Mouse (Mus musculus): ENCODE data around the gene Farsb. TPM values are rescaled to one million over a fixed set of nuclear protein-coding genes. Genes with fewer than 3 reads are reported as not detected.

Gene Farsb
- total RNA-seq, 2 experiments from 2014 or later = 61.0 to 61.9 TPM

- no peak for DNase-seq (ENCODE audit: extremely low spot score in 1 of 2, low spot score in 2 of 2)
- no peak overlapping the region for H3K4me3 ChIP-seq
- no peak overlapping the region for H3K27ac ChIP-seq
- TF ChIP-seq CTCF (IDR thresholded peaks at IDR 0.05) = no peak
- intact Hi-C loops (cut with DNase I) = no loop called here
Measured at GRCm38 (mm10) chr1:78412668-78413067, 76.0 kb downstream of the Farsb start.

DNA sequence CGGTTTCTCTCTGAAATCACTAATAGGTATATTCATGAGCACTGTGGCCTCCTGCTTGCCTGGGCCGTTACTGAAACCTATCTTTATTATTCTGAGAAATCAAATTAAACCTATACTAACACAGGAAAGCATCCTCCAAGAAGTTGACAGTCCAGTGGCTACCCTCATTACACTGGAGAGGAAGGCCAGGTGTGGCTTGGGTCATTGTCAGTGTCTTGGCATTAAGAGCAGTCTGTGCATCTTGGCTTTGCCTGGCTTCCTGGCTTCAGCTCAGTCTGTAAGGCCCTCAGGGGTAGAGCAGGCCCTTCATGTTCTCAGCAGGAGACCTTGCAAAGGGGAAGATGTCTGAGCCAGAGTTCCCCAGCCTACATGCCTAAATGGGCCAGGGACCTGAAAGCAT is 79.3 kb downstream of the Farsb start:
- no peak overlapping the region for H3K27ac ChIP-seq
- intact Hi-C loops (cut with DNase I) = no loop called here

DNA sequence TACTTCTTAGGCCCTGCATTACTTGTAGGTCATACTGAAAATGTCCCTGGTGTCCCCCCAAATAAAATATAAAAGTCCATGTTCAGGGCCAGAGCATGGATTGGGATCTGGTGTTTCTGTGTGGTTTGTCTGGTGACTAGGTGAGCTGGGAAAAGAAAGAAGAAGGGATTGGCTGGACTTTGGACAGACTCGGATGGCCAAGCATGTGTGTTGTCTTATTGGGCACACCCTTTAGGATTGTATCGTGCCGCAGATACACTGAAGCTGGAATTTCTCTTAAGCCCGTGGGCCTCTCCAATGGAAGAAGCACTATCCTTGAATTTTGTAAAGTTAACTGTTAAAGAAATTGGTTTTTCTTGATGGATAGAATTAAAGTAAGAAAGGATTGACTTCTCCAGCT is 87.3 kb downstream of the Farsb start:
- no peak overlapping the region for H3K4me3 ChIP-seq
- no peak for DNase-seq (ENCODE audit: extremely low spot score in 1 of 2, low spot score in 2 of 2)
- no peak for TF ChIP-seq CTCF (IDR thresholded peaks at IDR 0.05)
- intact Hi-C loops (cut with DNase I) = no loop called here
- H3K27ac ChIP-seq = no peak overlapping the region

More for the DNA sequence above, 79.3 kb downstream of the Farsb start:
- TF ChIP-seq CTCF (IDR thresholded peaks at IDR 0.05) = no peak
- no peak for DNase-seq (ENCODE audit: extremely low spot score in 1 of 2, low spot score in 2 of 2)
- no peak overlapping the region for H3K4me3 ChIP-seq

DNA sequence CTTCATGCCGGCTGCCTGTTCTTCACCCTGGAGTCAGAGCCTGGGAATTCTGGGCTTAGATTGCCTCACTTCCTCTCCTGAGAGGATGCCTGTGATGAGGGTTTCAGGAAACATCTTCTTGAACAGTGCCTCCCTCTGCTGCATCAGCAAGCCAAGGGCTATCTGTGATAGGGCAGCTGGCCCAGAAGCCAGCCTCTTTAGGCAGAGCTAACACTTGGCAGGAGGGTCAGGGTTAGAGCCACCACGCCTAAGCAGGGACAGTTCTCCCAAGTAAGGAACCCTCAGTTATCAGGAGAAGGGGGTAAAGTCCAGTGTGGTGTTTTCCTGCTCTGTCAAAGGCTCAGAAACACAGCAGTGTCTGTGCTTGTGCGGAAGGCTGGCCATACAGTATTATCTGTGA is 88.9 kb downstream of the Farsb start:
- no peak for TF ChIP-seq CTCF (IDR thresholded peaks at IDR 0.05)
- intact Hi-C loops (cut with DNase I) = no loop called here
- no peak overlapping the region for H3K4me3 ChIP-seq
- no peak overlapping the region for H3K27ac ChIP-seq
- DNase-seq (ENCODE audit: extremely low spot score in 1 of 2, low spot score in 2 of 2) = no peak

GRCm38 (mm10) chr1:78396320-78396913 is 92.3 kb downstream of the Farsb start:
- TF ChIP-seq CTCF (IDR thresholded peaks at IDR 0.05) = no peak
- intact Hi-C loops (cut with DNase I) = no loop called here
- no peak overlapping the region for H3K27ac ChIP-seq

GRCm38 (mm10) chr1:78395737-78396136 is 93.0 kb downstream of the Farsb start:
- Histone ChIP-seq H3K4me3 (no peak overlapping the region), H3K27ac (no peak overlapping the region)
- no peak for DNase-seq (ENCODE audit: extremely low spot score in 1 of 2, low spot score in 2 of 2)
- intact Hi-C loops (cut with DNase I) = no loop called here
- TF ChIP-seq CTCF (IDR thresholded peaks at IDR 0.05) = no peak

More at GRCm38 (mm10) chr1:78396320-78396913, 92.3 kb downstream of the Farsb start:
- H3K4me3 ChIP-seq = no peak overlapping the region
- DNase-seq (ENCODE audit: extremely low spot score in 1 of 2, low spot score in 2 of 2) = no peak

- intact Hi-C loops (cut with DNase I) = no loop called here
- Histone ChIP-seq H3K27ac (no peak overlapping the region), H3K4me3 (no peak overlapping the region)
- TF ChIP-seq CTCF (IDR thresholded peaks at IDR 0.05) = no peak
- no peak for DNase-seq (ENCODE audit: extremely low spot score in 1 of 2, low spot score in 2 of 2)
Measured at GRCm38 (mm10) chr1:78395191-78395735, 93.4 kb downstream of the Farsb start.

GRCm38 (mm10) chr1:78388848-78389247 is 99.8 kb downstream of the Farsb start:
- intact Hi-C loops (cut with DNase I) = no loop called here
- H3K4me3 ChIP-seq = no peak overlapping the region
- TF ChIP-seq CTCF (IDR thresholded peaks at IDR 0.05) = no peak
- H3K27ac ChIP-seq = no peak overlapping the region
- DNase-seq (ENCODE audit: extremely low spot score in 1 of 2, low spot score in 2 of 2) = no peak

GRCm38 (mm10) chr1:78387854-78388253 is 100.8 kb downstream of the Farsb start:
- intact Hi-C loops (cut with DNase I) = no loop called here
- H3K4me3 ChIP-seq = no peak overlapping the region
- TF ChIP-seq CTCF (IDR thresholded peaks at IDR 0.05) = no peak
- no peak overlapping the region for H3K27ac ChIP-seq
- DNase-seq (ENCODE audit: extremely low spot score in 1 of 2, low spot score in 2 of 2) = no peak

- Histone ChIP-seq H3K27ac (no peak overlapping the region), H3K4me3 (no peak overlapping the region)
- DNase-seq (ENCODE audit: extremely low spot score in 1 of 2, low spot score in 2 of 2) = no peak
- TF ChIP-seq CTCF (IDR thresholded peaks at IDR 0.05) = no peak
- intact Hi-C loops (cut with DNase I) = no loop called here
Measured at GRCm38 (mm10) chr1:78380950-78381349, 107.7 kb downstream of the Farsb start.

GRCm38 (mm10) chr1:78375058-78375457 is 113.6 kb downstream of the Farsb start:
- intact Hi-C loops (cut with DNase I) = no loop called here
- H3K4me3 ChIP-seq = no peak overlapping the region
- no peak for DNase-seq (ENCODE audit: extremely low spot score in 1 of 2, low spot score in 2 of 2)
- no peak overlapping the region for H3K27ac ChIP-seq
- no peak for TF ChIP-seq CTCF (IDR thresholded peaks at IDR 0.05)

DNA sequence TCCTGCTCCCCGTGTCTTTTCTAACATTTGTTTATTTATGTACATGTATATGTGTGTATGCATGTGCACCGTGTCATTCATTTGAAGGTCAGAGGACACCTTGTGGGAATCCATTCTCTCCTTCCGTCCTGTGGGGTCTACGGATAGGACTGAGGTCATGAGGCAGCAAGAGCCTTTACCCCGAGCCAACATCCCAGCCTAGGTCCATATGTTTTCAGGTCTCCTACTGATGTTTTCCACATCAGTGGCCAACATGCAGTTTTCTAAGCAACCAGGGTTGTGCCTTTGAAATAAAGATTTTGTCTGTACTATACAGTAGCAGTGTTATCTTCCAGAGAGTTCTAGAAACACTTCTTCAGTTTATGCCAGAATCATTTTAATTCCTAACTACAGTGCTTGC is 114.9 kb downstream of the Farsb start:
- intact Hi-C loops (cut with DNase I) = loop anchor here (5.0 kb wide), 1 partner anchor 62 kb away; the partner anchor contains the start of gene Sgpp2
- Histone ChIP-seq H3K27ac (no peak overlapping the region), H3K4me3 (no peak overlapping the region)
- DNase-seq (ENCODE audit: extremely low spot score in 1 of 2, low spot score in 2 of 2) = no peak
- TF ChIP-seq CTCF (IDR thresholded peaks at IDR 0.05) = no peak

- intact Hi-C loops (cut with DNase I) = loop anchor here (5.0 kb wide), 1 partner anchor 60 kb away; the partner anchor contains the start of gene Sgpp2
- no peak for TF ChIP-seq CTCF (IDR thresholded peaks at IDR 0.05)
- Histone ChIP-seq H3K27ac (0 out of 2 replicates have a peak overlapping the region, but pooled peaks have one; percentile 53), H3K4me3 (no peak overlapping the region)
- DNase-seq (ENCODE audit: extremely low spot score in 1 of 2, low spot score in 2 of 2) = no peak
Measured at GRCm38 (mm10) chr1:78372316-78372715, 116.4 kb downstream of the Farsb start.
